Mouse (Mus musculus) retina, postnatal 7 days (tissue): Measurements from ENCODE around the gene Vps8.

Source experiments
- DNase-seq: peaks from one replicate; pipeline ENCODE4 v3.0.0-alpha.2; 2012; ENCODE audit warnings: low read depth, low spot score

The Vps8 gene

DNA sequence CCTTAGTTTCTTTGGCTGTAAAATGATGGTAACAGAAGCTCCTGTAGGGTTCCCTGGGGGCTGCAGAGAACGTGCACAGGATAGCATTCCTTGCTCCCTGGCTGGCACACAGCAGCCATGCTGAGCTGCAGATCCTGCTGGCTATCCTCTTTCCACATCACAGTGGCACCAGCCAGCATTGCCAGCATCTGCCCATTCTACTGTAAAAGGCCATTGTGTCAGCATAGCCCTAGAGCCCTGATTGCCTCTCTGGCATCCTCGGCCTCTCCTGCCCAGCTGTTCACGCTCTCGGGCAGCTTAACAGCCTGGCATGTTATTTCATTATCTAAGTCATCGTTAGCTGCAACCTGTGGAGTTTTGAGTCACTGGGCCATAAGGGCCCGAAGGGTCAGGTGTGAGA, 204.3 kb downstream of the Vps8 start:
- DNase-seq, result no peak

DNA sequence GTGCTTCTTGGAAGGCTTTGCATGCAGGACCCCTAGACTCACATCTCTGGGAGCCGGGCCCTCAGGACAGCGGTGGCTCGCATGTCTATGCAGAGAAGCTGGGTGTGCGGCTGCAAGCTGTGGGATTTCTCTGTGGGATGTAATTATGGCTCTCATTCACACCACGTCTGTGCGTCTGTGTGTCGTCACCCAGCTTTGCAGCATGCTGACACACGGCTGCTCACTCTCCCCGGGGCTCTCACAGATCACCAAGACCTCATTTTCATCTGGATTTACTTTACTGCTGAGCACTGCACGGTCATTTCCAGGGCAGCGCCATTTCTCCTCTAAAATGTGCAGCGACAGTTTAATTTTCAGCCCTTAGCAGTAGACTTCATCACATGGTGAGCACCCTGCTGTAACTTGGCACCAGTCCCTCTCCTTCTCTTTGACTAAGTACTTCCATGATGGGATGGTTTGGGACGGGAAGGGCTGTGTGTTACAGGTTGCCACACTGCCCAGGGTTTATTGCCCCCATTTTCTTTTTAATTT, 205.2 kb downstream of the Vps8 start:
- no peak for DNase-seq

DNA sequence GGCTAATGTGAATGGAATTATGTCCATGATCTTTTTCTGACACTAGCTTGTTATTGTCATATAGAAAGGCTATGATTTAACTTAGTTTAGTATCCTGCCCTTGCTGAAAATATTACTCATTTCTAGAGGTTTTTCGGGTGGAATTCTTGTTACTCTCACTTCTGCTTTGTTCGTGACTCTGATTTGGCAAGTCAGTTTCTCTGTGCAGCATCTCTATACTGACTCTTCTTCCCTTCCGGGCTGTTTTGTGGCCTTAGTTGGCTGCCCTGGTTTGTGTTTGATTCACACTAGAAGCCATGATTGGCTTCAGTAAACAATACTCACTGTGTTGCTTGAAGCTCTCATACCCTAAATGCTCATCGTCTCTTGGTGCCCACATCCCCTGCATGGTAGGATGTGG, 207.7 kb downstream of the Vps8 start:
- DNase-seq, result no peak

DNA sequence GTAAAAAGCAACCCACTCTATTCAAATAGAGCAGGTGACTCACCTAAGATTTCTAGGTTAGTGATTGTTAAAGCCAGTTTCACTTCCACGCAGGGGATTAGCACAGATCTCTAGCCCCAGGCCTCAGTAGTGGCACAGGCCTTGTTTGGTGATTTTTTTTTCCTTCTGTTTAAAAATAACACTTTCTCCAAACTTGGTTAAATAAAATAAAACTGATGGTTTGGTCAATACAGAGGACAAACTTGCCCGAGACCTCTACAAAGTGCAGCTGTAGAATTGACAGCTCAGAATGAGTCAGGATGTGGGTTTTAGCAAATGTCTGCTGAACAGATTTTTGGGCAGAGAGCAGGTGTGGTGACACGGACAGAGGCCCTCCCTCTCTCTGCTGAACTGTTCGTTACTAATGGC, 208.9 kb downstream of the Vps8 start:
- no peak for DNase-seq

DNA sequence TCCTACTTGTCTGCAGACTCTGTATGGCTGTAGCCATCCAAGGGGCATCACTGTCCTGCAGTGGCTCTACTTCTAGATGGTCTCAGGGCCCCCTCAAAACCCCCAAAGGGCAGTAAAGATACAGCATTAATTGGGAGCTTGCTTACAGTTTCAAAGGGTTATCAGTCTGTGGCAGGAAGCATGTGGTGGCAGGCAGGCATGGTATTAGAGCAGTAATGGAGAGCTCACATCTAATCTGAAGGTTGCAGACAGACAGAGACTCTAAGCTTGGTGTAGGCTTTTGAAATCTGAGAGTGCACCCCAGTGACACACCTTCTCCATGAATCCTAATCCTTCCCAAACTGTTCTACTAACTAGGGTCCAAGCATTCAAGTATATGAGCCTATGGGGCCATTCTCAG, 211.5 kb downstream of the Vps8 start:
- DNase-seq, result no peak

DNA sequence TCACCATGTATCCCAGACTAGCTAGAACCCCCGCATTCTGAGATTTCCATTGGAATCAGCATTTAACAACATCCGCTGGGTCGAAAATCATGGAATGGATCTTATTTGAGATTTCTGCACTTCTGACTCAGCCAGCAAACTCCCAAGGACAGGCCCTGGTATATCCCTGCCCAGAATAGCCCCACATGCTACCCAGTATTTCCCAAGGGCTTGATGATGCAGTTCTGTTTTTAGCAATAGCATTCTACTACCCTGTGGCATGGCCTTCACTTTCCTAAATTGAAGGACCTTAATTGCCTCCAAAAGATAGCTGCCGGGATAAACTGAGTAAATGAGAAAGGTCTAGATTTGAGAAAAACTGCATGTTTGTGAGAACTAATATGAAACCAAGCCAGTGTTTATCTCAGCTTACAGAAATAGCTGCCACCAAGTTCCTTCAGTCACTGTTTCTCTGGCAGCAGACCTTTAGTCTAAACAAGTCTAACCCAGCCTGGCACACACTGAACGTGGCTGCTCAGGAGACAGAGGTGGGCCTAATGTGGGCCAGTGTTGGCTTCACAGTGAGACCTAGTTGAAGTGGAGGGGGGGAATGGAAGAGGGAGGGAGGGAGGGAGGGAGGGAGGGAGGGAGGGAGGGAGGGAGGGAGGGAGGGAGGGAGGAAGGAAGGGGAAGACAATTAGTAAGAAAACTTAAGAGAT, 213.4 kb downstream of the Vps8 start:
- DNase-seq, result no peak

DNA sequence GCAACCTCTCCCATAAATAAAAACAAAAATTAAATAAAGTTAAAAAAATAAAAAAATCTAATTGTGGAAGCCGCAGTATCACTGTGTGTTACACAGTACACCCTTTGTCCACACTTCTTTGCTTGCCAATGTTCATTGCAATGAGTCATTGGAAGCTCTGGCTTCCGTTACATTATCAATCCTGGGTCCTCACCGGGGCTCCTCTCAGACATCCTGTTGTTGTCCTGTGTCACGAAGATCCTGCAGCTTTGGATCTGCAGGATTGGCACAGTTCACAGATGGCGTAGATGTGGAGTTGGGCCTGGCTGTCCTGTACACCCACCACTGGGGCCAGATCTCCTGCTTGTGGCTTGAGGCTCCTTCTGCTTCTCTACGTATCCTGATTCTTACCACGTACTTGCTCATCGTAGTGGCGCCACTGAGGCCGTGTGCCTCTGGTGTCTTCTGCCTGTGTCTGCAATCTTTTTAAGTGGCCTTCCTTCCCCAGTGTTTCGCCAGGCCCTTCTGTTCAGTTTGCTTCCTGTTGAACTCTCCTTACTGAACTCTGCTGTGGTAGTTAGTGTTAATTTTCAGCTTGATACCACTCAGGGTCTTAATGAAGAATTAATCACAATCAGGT, 214.4 kb downstream of the Vps8 start:
- DNase-seq, result no peak

DNA sequence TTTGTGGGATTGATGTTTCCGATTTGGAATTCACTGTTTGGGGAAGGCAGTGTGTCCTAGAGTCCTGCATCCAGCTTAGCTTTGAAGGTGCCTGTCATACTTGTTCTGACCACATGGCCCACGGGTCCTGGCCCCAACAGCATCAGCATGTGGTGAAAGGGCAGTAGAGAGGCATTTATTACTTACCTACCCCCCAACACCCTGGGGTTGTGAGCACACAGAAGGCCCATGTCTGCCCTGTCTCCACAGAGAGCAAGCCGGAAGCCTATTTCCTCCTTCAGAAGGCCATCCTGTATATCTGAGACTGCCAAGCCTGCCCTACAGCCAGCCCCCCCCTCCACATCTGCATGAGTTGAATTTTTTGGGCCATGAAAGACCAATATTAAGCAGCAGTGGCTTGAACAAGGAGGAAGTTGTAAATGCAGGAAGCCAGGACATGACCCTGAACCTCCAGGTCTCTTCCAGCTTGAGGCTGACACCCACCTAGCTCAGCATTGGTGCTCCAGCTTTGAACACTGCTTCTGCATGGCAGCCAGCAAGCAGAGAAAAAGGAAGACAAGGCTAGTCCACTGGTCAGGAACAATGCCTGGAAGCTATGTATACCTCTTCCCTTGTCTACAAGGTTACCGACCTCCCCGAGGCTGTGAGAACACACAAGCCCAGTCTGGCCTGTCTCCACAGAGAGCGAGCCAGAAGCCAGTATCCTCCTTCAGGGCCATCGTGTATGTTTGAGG, 218.0 kb downstream of the Vps8 start:
- DNase-seq, result no peak

DNA sequence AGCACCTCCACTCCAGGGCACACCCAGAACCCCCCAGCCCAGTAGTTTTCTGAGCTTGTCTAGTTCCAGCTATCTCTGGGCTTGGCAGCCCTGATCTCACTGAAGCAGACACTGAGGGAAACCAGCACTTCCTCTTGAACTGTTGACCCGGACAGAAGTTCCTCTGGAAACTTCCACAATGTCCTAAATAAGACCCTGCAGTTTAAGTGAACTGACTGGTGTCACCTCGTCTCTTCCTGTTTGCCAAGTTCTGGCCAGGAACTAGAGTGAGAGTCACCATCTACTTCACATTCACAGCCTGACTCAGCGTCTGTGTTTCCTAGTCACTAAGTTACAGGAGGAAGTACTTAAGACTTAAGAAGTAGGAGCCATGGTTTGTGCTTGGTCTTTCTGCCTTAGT, 219.0 kb downstream of the Vps8 start:
- no peak for DNase-seq

DNA sequence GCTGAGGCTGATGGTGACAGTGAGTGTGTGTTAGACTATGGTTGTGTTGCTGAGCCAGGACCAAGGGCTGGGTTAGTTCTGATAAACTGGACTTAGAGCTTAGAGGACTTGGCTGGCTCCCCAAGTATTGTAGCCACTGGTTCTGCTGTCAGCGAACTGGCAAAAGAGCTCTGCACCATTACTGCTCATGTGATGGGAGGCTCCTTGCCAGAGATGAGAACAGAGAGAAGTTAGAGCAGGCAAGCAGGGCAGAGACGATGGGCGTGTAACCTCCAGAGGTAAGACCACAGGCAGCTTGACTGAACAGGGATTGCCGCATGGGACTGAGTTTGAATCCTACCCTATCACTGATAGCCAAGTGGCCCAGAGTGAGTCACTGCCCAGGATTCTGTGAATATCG, 220.0 kb downstream of the Vps8 start:
- no peak for DNase-seq

DNA sequence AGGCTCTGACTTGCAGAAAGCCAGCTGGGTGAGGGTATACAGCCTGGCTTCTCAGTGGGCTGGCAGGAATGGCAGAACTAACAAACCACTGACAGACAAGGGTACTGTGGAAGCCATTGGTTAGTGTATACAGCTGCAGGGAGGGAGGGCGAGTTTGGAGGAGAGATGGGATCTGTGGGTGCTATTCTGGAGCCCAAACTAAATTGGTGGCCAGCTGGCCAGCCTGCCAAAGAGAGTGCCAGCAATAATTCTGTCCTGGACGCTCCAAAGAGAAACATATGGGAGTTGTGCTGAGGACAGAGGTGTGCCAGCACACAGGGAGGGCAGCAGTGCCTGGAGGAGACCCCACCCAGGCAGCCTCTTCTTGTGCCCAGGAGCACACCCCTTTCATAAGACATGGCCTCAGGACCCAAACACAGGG, 220.7 kb downstream of the Vps8 start:
- DNase-seq, result no peak

DNA sequence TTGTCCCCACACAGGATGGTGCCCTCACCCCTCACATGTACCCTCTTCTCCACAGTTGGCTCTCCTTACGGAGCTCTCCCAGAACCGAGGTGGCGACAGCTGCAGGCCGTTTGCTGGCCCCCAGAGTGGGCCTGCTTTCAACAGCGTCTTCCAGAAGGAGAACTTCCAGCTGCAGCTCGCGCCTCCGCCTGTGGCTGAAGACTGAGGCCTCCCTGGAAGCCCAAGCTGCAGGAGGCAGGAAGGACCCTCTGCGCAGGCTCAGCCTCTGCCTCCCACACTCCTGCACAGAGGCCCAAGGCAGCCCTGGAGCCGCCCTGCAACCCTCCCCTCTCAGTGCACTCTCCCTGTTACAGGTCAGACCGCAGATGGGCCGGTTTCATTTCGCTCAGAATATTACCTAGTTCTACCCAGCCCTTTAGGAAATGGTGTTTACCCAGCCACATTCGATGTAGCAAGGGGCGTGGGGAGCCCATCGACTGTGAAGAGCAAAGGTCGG, 221.2 kb downstream of the Vps8 start:
- no peak for DNase-seq

DNA sequence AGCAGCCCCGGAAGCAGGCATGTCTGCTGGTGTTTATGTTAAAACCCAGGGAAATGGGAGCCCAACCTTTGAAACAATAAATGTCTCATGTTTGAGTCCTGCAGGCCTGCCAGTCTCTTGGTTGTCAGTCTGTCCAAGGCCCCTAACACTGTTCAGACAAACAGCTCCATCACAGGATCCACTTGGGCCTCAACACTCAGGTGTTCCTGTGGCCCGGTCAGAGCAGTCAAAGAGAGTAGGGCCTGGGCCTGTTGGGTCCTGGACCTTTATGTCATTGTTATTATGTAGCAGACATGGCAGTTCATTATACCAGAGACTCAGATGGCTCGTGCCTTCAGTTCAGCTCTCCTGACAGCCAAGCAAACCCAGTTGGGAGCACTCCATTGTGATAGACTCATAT, 221.7 kb downstream of the Vps8 start:
- no peak for DNase-seq

DNA sequence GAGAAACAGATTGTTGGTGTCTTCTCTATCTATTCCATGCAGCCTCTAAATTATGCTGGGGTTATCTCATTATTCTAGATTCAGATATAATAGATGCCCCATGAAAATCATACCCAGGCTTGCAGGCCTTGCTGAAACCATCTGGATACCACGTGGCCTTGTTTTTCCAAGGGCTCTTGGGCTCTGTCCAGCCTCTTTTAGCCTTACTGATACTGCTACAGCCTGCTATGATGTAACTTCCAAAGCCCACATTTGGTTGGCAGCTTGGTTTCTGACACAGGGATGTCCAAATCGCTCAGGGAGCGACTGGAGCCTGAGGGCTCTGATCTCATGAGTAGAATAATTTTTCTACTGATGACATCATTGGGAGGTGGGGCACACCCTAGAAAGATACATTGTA, 223.0 kb downstream of the Vps8 start:
- DNase-seq, result no peak

DNA sequence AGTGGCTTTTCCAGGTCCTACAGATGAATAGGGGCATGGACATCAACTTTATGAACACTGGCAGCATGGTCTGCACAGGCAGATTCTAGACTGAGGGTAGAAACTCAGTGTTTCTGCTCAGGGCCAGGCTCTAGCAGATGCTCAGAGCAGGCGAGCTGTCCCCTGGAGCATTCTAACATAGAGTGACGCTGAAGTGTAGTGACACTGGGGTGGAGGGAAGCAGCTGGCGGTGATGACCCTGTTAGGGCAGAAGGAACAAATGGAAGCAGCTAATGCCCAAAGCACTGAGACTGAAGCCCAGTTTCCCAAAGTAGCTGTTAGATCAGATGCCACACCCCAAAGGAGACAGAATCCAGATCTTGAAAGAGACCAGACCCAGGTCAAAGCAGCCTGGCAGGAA, 223.6 kb downstream of the Vps8 start:
- no peak for DNase-seq

DNA sequence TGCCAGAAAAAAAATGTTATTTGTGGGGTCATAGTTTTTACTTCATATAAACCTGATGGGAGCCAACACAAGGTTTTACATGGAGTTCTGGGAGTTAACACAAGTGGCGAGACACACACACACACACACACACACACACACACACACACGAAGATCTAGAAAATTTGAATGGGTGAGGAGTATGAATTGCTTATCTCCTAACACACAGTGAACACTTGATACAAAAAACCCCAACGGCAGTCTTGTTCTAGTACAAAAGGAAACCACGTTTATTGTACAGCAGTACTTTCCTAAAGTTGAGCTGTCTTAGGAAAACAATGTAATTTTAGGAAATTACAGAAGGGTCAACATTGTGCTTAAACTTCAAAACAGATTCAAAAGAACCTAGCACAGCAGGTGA, 225.9 kb downstream of the Vps8 start:
- DNase-seq, result no peak

DNA sequence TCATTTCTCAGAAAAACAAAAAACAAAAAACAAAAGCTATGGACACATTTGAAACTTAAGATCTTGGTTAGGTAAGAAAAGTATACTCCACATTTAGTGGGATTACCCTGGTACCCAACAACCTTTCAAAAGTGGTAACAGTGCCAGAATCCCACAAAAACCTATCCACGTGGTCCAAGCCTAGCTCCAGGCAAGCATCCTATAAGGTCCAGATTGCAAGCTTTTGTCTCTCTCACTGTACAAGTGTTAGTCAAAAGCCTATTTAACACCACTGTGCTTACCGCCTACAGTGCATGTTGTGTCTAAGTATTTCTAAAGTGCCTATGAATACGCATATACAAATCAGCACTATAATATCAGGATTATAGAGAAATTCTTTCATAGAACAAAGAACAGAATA, 227.4 kb downstream of the Vps8 start:
- no peak for DNase-seq

DNA sequence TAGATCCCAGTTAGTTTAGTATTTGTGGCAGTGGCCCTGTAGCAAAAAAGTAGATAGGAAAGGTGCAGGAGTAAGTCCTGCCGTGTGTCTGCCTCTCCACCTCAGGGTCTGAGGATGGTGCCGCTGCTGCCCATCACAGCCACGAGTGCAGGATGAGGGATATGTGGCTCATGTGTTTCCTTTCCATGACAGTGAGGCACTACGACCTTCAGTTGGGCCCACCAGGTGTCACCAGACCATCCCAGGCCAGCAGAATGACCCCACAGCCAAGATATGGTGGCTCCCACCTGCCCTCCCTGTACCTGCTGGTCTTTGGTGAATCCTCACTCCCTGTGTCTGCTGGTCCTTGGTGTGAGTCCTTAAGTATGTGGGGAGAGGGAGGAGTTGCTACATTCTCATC, 228.2 kb downstream of the Vps8 start:
- DNase-seq, result no peak

DNA sequence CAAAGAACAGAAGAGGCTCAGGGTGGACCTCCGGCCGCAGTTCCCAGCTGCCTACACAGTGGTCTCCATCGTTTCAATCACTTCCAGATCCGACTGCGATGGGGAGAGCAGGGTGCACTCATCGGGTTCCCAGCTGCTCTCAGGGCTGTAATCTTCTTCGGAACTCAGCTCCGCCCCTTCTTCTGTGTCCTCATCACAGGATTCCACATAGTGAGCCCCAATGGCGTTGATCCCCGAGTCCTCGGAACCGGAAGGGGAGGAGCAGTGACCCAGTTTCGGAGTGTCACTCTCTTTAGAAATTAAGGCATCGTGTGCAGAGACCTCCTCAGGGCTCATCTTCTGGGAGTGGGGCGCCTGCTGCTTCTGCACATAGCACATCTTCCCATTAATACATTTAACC, 230.2 kb downstream of the Vps8 start:
- DNase-seq, result no peak

DNA sequence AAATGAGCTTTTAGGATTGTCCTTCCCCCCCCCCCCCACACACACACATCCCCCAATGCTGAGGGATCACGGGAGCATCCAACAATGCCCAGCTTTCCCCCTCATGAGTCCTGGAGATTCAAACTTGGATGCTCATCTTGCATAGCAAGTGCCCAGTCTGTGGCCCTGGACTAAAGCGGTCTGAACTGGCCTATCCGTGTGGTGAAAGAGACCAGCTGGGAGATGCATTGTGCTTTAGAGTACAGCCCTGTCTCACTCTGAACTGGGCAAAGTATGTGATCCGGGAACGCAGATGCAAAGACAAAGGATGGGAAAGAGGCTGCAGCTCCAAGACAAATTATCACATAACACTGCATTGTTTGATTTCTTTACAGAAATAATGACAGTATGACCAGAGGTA, 231.5 kb downstream of the Vps8 start:
- no peak for DNase-seq

DNA sequence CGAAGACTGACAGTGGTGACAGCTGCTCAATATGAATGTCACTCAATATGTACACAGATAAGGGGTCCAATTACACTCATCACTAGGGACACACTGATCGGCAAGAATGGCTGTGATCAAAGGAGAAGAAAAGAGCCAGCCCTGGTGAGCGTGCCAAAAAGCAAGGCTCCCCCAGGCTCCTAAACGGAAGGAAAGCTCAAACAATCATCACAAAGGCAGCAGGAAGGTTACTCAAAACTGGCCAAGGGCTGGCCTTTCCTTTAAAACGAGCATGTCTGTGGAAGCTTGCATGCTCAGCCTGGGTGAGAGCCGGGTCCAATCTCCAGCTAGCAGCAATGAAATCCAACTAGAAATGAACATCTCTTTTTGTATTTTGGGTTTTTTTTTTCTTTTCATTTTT, 232.4 kb downstream of the Vps8 start:
- no peak for DNase-seq

DNA sequence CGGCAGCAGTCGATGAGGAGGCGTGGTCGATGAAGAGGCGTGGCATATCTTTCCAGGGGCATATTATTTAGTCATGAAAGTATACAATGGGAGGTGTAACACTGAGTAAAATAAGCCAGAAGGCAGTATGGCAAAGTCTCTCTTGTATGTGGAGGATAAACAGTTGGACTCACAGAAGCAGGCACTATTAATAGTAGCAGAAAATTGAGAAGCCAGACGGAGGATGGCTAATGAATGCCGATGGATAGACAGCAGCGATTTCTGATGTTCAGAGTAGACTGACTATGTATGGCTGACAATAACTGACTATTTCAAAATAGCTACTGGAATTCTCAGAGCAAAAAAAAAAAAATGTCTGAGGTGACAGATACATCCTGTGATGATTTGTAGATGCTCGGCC, 233.0 kb downstream of the Vps8 start:
- no peak for DNase-seq
